Mouse (Mus musculus) hindbrain, embryonic 14.5 days (tissue): ENCODE measurements around the gene Adora2a. TPM values are rescaled to one million over a fixed set of nuclear protein-coding genes. Genes with fewer than 3 reads are reported as not detected.

Experiments
- ATAC-seq: fragments of 200-750 bp; cut with Nextera tagmentation; 2 replicates; pipeline ENCODE4 v1.8.0; 2017; ENCODE audit warnings: moderate number of reproducible peaks, mild to moderate bottlenecking, moderate TSS enrichment, moderate library complexity; ENCODE audit not compliant: low FRiP score
- DNase-seq: peaks from one replicate; pipeline ENCODE4 v3.0.0-alpha.2; 2015; ENCODE audit warnings: low spot score
- H3K27ac ChIP-seq: fragments of 300-500 bp; sonication (generic); 2 replicates; pipeline ENCODE4 v1.5.1; 2014; ENCODE audit warnings: mild to moderate bottlenecking, moderate library complexity
- H3K27me3 ChIP-seq: fragments of 300-500 bp; sonication (generic); 2 replicates; pipeline ENCODE4 v1.6.1; 2014; ENCODE audit warnings: mild to moderate bottlenecking, low read length, mixed read lengths; ENCODE audit not compliant: control insufficient read depth, insufficient read depth
- H3K36me3 ChIP-seq: fragments of 300-500 bp; sonication (generic); replicated peaks from 2 replicates; pipeline ENCODE4 v1.6.1; 2014; ENCODE audit not compliant: control insufficient read depth, insufficient read depth
- H3K4me1 ChIP-seq: fragments of 300-500 bp; sonication (generic); replicated peaks from 2 replicates; pipeline ENCODE4 v1.6.1; 2014; ENCODE audit warnings: antibody characterized with exemption, low read length, mixed read lengths; ENCODE audit not compliant: control insufficient read depth, insufficient read depth
- H3K4me2 ChIP-seq: fragments of 300-500 bp; sonication (generic); replicated peaks from 2 replicates; pipeline ENCODE4 v1.6.1; 2014; ENCODE audit warnings: mild to moderate bottlenecking, moderate library complexity
- H3K4me3 ChIP-seq: fragments of 300-500 bp; sonication (generic); replicated peaks from 2 replicates; pipeline ENCODE4 v1.5.1; 2014; ENCODE audit warnings: mild to moderate bottlenecking, low read length
- H3K9ac ChIP-seq: fragments of 300-500 bp; sonication (generic); 2 replicates; pipeline ENCODE4 v1.6.1; 2014
- H3K9me3 ChIP-seq: fragments of 300-500 bp; sonication (generic); 2 replicates; pipeline ENCODE4 v1.6.1; 2016; ENCODE audit warnings: low read length; ENCODE audit not compliant: control insufficient read depth
- WGBS: fragments of 180-500 bp; shearing (Covaris S2); extraction: QIAGEN DNeasy Blood & Tissue Kit; methylation state at CpG from one replicate; pipeline ENCODE4 v1.1.7; 2014; 5-methylcytosine and 5-hydroxymethylcytosine counted together
- polyA plus RNA-seq: library from polyadenylated mRNA; unstranded; fragments of >200 nt; fragmentation: Nextera tagmentation; extraction: Ambion mirVana; gene quantifications from 2 replicates; pipeline ENCODE4 v1.2.1, GENCODE M21; 2014

The Adora2a gene
- polyA plus RNA-seq, 1 experiment from 2014 or later, result 4.9 TPM

DNA sequence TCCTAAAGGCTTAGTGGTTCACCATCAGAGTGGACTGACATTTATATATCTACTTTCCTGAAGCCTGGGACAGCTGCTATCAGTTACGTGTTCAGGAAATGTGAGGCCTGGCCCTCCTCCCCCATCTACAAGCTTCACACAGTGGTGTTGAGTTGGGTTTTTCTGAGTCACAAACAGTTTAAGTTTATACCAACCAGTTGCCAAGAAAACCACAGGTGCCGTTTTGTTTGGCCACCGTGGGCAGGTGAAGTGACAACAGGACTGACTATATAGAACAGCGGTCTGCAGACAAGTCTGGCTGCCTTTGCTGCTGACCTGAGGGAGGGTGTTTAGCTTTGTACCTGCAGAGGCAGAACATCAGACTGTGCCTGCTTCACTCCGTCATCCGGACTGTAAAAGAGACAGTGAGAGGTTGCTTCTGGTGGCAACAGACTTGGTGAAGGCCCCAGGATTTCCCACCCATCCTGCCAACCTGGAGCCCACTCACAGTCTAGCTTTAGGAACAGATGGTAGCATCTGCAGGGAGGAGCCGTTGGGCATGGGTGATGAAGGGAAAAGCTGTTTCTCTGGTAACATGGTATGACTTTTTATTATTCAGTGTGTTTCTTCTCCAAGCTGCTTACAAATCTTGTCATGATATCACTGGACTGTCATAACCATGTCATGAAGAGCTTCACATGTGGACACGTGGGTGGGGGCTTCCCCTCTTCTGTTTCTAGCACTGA, 13.2 kb upstream of the Adora2a start:
- DNase-seq (no peak), ATAC-seq (0 out of 2 replicates have a peak, but pooled peaks have one; percentile 28)
- H3K27ac ChIP-seq, result peak overlapping the region; percentile 57
- no peaks in the 10 kb centered on the region for H3K27me3 ChIP-seq
- H3K36me3 ChIP-seq, result peaks cover 39% of the 10 kb centered on the region
- no peak overlapping the region for H3K4me3 ChIP-seq
- no peaks in the 10 kb centered on the region for H3K4me1 ChIP-seq
- no peak overlapping the region for H3K4me2 ChIP-seq
- no peak overlapping the region for H3K9ac ChIP-seq
- no peaks in the 10 kb centered on the region for H3K9me3 ChIP-seq
- WGBS, result 84% methylated on average over 8 of the region's 8 CpGs

DNA sequence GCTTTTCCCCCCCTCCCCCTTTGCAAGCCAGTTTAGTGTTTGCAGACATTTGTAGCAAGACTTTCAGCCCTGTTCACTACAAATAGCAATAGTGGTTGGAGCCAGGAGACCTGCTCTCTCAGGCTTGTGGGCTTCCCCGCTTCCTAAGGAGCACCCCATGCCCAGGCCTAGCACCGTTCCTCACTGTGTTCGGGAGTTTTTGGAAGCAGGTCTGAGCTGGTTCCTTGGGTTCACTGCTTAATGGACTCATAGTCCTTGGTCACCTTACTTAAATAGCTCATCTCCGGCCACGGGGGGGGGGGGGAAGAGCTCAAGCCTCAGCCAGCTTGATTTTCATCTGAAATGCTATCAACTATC, 12.7 kb upstream of the Adora2a start:
- Histone ChIP-seq H3K27me3 (no peaks in the 10 kb centered on the region), H3K9me3 (no peaks in the 10 kb centered on the region), H3K4me3 (no peak overlapping the region), H3K36me3 (peaks cover 44% of the 10 kb centered on the region), H3K4me1 (no peaks in the 10 kb centered on the region), H3K9ac (no peak overlapping the region; the same call in 1 of the 2 replicates), H3K27ac (peak overlapping the region; percentile 57), H3K4me2 (no peak overlapping the region)
- DNase-seq, result no peak
- ATAC-seq, result no peak
- 86% methylated on average over 5 of the region's 5 CpGs for WGBS

DNA sequence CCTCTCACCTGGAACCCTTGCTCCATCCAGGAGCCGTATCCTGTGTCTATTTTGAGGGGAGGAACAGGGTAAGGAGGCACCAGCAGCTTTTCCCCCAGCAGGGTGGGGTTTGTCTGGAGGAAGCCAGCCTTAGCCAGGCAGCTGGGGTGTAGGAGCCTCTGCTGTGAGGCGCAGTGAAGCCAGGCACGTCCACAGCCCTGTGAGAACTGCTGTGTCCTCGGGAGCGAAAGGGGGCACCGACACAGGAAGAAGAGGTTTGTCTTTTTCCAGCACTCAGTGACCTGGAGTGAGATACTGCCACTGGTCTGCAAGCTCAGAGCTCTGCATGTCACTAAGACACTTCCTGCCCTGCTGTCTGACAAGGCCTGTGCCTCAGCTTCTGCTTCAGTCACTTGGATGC, 12.3 kb upstream of the Adora2a start:
- DNase-seq (no peak), ATAC-seq (peak; percentile 28; the same call in 1 of the 2 replicates)
- Histone ChIP-seq H3K4me1 (no peaks in the 10 kb centered on the region), H3K36me3 (peaks cover 48% of the 10 kb centered on the region), H3K4me3 (no peak overlapping the region), H3K27ac (peak overlapping the region; percentile 57), H3K9ac (peak overlapping the region; percentile 31; the same call in 1 of the 2 replicates), H3K9me3 (no peaks in the 10 kb centered on the region), H3K27me3 (no peaks in the 10 kb centered on the region), H3K4me2 (no peak overlapping the region)
- WGBS, result 66% methylated on average over 6 of the region's 6 CpGs

DNA sequence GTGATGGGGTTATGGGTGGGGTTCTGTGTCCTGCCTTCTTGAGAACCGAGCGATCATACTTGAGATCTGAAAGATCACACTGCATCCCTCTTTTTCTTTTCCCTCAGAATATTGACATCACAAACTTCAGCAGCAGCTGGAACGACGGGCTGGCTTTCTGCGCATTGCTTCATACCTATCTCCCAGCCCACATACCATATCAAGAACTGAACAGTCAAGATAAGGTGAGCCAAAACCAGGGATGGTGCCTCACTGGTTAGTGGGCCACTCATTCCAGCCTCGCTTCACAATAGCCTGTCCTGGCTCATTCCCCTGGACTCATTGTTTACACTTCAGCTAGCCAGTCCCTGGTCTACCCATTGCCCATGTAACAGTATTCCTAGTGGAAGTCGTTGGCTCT, 9.5 kb upstream of the Adora2a start:
- 96% methylated on average over 7 of the region's 7 CpGs for WGBS
- Histone ChIP-seq H3K9me3 (no peaks in the 10 kb centered on the region), H3K27ac (no peak overlapping the region), H3K9ac (no peak overlapping the region), H3K4me2 (no peak overlapping the region), H3K36me3 (peaks cover 72% of the 10 kb centered on the region), H3K27me3 (no peaks in the 10 kb centered on the region), H3K4me3 (no peak overlapping the region), H3K4me1 (no peaks in the 10 kb centered on the region)
- no peak for ATAC-seq
- DNase-seq, result no peak

DNA sequence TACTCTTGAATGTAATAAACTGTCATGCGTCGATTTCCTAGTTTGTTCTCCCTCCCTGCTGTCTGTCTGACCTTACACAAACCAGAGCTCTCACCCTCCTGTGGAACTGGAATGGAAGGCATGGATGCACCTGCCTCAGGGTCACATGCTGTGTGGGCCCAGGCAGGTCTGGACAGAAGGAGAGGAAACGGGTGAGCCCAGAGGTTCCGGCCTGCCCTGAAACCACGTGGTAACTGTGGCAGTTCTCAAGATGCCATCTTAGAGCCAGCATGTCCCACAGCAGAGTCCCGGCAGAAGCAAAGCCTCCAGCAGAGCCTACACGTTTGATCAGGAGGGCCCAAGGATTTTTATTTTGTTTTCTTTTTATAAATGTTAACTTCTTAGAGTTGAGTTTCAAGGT, 4.3 kb upstream of the Adora2a start:
- no peak for DNase-seq
- Histone ChIP-seq H3K4me2 (no peak overlapping the region), H3K36me3 (peaks cover 55% of the 10 kb centered on the region), H3K27me3 (peaks cover 9% of the 10 kb centered on the region), H3K27ac (no peak overlapping the region), H3K9me3 (no peaks in the 10 kb centered on the region), H3K4me1 (peaks cover 6% of the 10 kb centered on the region; the same call in 1 of the 2 replicates), H3K9ac (no peak overlapping the region), H3K4me3 (no peak overlapping the region)
- WGBS, result 85% methylated on average over 7 of the region's 7 CpGs
- no peak for ATAC-seq

DNA sequence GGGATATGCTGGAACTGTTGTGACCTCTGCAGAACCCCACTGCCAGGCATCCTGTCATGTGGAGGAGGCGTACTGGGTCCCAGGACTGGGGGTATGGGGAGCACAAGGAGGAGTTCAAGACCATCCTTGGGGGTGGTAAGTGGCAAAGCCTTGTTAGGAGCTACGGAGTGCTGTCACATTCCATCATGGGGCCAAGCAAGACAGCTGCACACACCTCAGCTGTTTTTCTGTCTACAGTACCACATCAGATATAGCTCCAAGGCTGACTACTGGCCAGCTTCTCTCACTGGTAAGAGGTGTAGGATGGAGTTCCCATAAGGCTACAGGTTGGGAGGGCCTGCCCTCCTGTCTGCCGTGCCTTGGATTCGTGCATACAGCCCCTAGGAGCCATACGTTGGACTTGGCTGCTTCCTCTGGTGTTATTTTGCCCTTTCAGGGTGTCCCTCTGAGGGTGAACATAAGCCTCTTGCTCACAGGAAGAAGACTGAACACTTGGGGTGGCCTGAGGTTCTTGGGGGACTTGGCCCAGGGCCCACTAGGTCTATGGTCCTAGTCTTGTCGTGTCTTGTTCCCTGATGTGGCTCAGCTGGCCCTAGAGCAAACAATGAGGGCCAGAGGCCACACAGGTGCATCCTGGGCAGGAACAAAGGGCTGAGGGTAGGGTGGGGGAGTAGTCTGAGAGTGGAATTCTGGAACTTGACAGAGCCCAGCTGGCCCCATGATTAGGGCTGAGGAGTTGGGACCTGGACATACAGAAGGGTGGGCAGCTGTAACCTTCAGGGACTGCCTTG, 2.3 kb upstream of the Adora2a start:
- no peak for ATAC-seq
- 79% methylated on average over 6 of the region's 6 CpGs for WGBS
- Histone ChIP-seq H3K4me1 (peaks cover 7% of the 10 kb centered on the region; the same call in 1 of the 2 replicates), H3K4me2 (no peak overlapping the region), H3K27ac (no peak overlapping the region), H3K9ac (no peak overlapping the region), H3K4me3 (no peak overlapping the region), H3K9me3 (no peaks in the 10 kb centered on the region), H3K27me3 (peaks cover 24% of the 10 kb centered on the region), H3K36me3 (peaks cover 35% of the 10 kb centered on the region)
- DNase-seq, result no peak

DNA sequence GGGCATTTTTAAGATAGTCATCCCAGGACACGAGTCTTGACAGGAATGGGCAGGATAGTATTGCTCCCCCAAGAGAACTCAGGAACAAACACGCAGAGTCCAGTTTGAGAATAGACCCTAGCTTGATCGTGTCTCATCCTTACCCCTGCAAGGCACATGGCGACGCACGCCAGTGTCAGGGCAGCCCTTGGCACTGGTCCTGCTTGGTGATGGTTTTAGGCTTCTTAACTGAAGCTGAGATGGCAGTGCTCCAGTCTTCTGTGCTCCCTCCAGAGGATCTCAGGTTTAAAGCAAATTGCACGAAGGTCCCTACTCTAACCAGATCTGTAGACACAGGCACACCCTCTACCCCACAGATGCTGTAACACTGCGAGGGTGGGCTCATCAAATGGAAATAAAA, 921 bp upstream of the Adora2a start:
- peaks cover 7% of the 10 kb centered on the region; the same call in 1 of the 2 replicates for H3K4me1 ChIP-seq
- DNase-seq (no peak), ATAC-seq (no peak)
- no peak overlapping the region for H3K27ac ChIP-seq
- H3K36me3 ChIP-seq, result peaks cover 21% of the 10 kb centered on the region
- peaks cover 24% of the 10 kb centered on the region for H3K27me3 ChIP-seq
- H3K9ac ChIP-seq, result no peak overlapping the region
- H3K4me3 ChIP-seq, result no peak overlapping the region
- no peaks in the 10 kb centered on the region for H3K9me3 ChIP-seq
- no peak overlapping the region for H3K4me2 ChIP-seq
- WGBS, result 76% methylated on average over 8 of the region's 8 CpGs

DNA sequence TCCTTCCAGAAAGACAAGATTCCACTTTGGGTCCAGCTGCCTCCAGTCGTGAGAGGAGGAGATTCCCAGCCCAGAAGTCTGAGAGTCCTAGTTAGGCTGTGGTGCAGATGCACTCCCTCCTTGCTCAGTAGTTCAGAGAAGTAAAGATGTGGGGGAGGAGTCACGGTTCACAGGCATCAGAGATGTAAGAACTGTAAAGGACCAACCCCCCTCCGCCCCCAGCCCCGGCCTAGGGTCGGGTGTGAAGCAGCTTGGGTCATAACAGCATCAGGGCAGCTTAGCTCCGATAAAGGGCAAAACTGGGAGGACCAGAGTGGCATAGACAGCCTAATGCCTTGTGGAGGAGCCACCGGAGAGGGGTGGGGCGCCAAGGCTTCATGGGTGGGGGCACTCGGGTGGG, 205 bp upstream of the Adora2a start:
- H3K36me3 ChIP-seq, result peaks cover 14% of the 10 kb centered on the region
- DNase-seq, result no peak
- peak overlapping the region; percentile 11 for H3K9ac ChIP-seq
- peak overlapping the region; percentile 35 for H3K4me3 ChIP-seq
- peak overlapping the region; percentile 48 for H3K4me2 ChIP-seq
- peak; percentile 26; the same call in 1 of the 2 replicates for ATAC-seq
- H3K4me1 ChIP-seq, result peaks cover 7% of the 10 kb centered on the region; the same call in 1 of the 2 replicates
- H3K9me3 ChIP-seq, result no peaks in the 10 kb centered on the region
- peaks cover 24% of the 10 kb centered on the region for H3K27me3 ChIP-seq
- H3K27ac ChIP-seq, result no peak overlapping the region; the same call in 1 of the 2 replicates
- 6% methylated on average over 9 of the region's 9 CpGs for WGBS
